In the genomic region with DNA sequence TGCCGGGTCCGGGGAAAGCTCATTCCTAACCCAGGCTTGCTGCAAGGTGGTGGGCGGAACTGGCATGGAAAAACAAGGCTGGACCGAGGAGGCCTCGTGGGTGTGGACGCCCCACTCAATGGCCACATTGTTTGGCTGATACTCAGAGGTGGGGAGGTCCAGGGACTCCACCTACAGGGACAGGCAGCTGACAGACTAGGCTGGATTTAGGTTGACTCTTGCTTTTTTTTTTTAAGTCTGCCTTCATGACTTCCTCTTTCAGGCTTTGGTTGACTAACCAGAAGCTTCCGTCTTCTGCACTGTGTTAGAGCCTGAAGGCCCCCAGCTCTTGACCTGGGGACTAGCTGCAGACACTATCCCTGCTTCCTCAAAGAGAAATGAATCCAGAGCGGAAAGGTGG, we compare ENCODE assay signal across 11 mouse cellular contexts. TPM values are rescaled to one million over a fixed set of nuclear protein-coding genes. Genes with fewer than 3 reads are reported as not detected.
DNase-seq lines count a peak whose midpoint lies in the region; ATAC-seq lines count a peak whose summit lies in the region.
"Had no signal": no experiment of that assay in that cellular context is flagged by ENCODE, and none has a peak within 500 bp of the region (broad histone marks: within the 10 kb centered on the region; RNA-seq: fewer than 3 reads in every experiment).

No protein-coding gene starts in this region.

- no peaks in the 10 kb centered on the region for H3K36me3 ChIP-seq in forebrain, embryonic 15.5 days
- H3K36me3 ChIP-seq: neural tube, embryonic 13.5 days had no signal

- no peak overlapping the region for H3K4me2 ChIP-seq in forebrain, embryonic 15.5 days (replicated peaks)
- H3K4me2 ChIP-seq: neural tube, embryonic 13.5 days had no signal

- H3K4me1 ChIP-seq in forebrain, embryonic 15.5 days = no peaks in the 10 kb centered on the region

- H3K9me3 ChIP-seq in forebrain, embryonic 15.5 days = no peaks in the 10 kb centered on the region
- H3K9me3 ChIP-seq: neural tube, embryonic 13.5 days had no signal

- no peaks in the 10 kb centered on the region for H3K27me3 ChIP-seq in forebrain, embryonic 15.5 days
- H3K27me3 ChIP-seq: neural tube, embryonic 13.5 days had no signal

- WGBS in forebrain, embryonic 15.5 days = 59% methylated on average over 8 of the region's 8 CpGs

- H3K9ac ChIP-seq in forebrain, embryonic 15.5 days (replicated peaks) = no peak overlapping the region
- H3K9ac ChIP-seq: neural tube, embryonic 13.5 days had no signal

- peak; percentile 56 for DNase-seq in gastrocnemius, postnatal 25 days
- no peak for DNase-seq in gastrocnemius, adult 18-20 months (ENCODE audit: low spot score)
- DNase-seq in 416B (ENCODE audit: low read depth) (peak; percentile 96), MN1 (ENCODE audit: low spot score) (no peak)
- peak; percentile 74 for DNase-seq in fibroblast of lung, adult 2 months (ENCODE audit: low read depth)
- peak; percentile 71 for DNase-seq in lung, postnatal 25 days (ENCODE audit: low spot score)
- no peak for DNase-seq in urinary bladder, adult 2 months (ENCODE audit: low spot score)
- DNase-seq: embryo, embryonic 11 days; kidney, adult 11 months had no signal

- no peak overlapping the region for H3K4me3 ChIP-seq in forebrain, embryonic 15.5 days
- H3K4me3 ChIP-seq: neural tube, embryonic 13.5 days had no signal

- ATAC-seq in forebrain, embryonic 15.5 days (replicated peaks) = no peak

- H3K27ac ChIP-seq in forebrain, embryonic 15.5 days (replicated peaks) = no peak overlapping the region
- H3K27ac ChIP-seq: neural tube, embryonic 13.5 days had no signal

RNA-seq across cellular contexts. Expression of gene Stk10, which starts 32.0 kb away (rescaled TPM):
- 1 to 10 TPM; 2.6 to 3.2 TPM for total RNA-seq in gastrocnemius, postnatal 25 days (2021)
- 1 to 10 TPM; 2.2 to 4.4 TPM for total RNA-seq in gastrocnemius, adult 18-20 months (2021)
- 6.2 and 8.5 TPM in 2 replicates for polyA plus RNA-seq in urinary bladder, adult 2 months (2012; rRNA removed)
- polyA plus RNA-seq in forebrain, embryonic 15.5 days (2015; fragmentation: Nextera tagmentation; extraction: Ambion mirVana) = 1.4 and 2.1 TPM in 2 replicates

RNA-seq across cellular contexts. Expression of gene Efcab9, which starts 33.2 kb away (rescaled TPM):
- 1 to 10 TPM in 1 of 2 experiments, under 1 TPM in 1; 0.75 to 1.0 TPM for total RNA-seq in gastrocnemius, postnatal 25 days (2021)
- total RNA-seq in gastrocnemius, adult 18-20 months (2021) = 1 to 10 TPM; 1.8 to 2.6 TPM
- polyA plus RNA-seq in urinary bladder, adult 2 months (2012; rRNA removed) = 0.76 and 1.3 TPM in 2 replicates
- 0.55 TPM in 1 of 2 replicates, not detected in the other for polyA plus RNA-seq in forebrain, embryonic 15.5 days (2015; fragmentation: Nextera tagmentation; extraction: Ambion mirVana)

Comparison
In these comparisons a context has a peak if more than half of its experiments do, and no peak if none do; other contexts are left out.
1. DNase-seq: peak in gastrocnemius, postnatal 25 days (single experiment), 416B (single experiment), fibroblast of lung, adult 2 months (single experiment) and lung, postnatal 25 days (single experiment); none in gastrocnemius, adult 18-20 months (single experiment), urinary bladder, adult 2 months (single experiment) and MN1 (single experiment).